Mouse (Mus musculus) midbrain, embryonic 10.5 days (tissue): Measurements from ENCODE around the gene Gfy. TPM values are rescaled to one million over a fixed set of nuclear protein-coding genes. Genes with fewer than 3 reads are reported as not detected.

Source experiments
- DNase-seq: peaks from one replicate; pipeline ENCODE4 v3.0.0-alpha.2; 2017; ENCODE audit warnings: low spot score
- H3K27ac ChIP-seq: fragments of 300-500 bp; sonication (generic); replicated peaks from 2 replicates; pipeline ENCODE4 v1.5.1; 2016; ENCODE audit warnings: mild to moderate bottlenecking
- H3K27me3 ChIP-seq: fragments of 300-500 bp; sonication (generic); 2 replicates; pipeline ENCODE4 v1.6.1; 2016; ENCODE audit warnings: low read depth, mild to moderate bottlenecking; ENCODE audit not compliant: poor library complexity, severe bottlenecking
- H3K36me3 ChIP-seq: fragments of 300-500 bp; sonication (generic); 2 replicates; pipeline ENCODE4 v1.6.1; 2016; ENCODE audit warnings: mild to moderate bottlenecking, moderate library complexity
- H3K4me1 ChIP-seq: fragments of 300-500 bp; sonication (generic); 2 replicates; pipeline ENCODE4 v1.6.1; 2016
- H3K4me3 ChIP-seq: fragments of 300-500 bp; sonication (generic); 2 replicates; pipeline ENCODE4 v1.5.1; 2016; ENCODE audit warnings: mild to moderate bottlenecking, moderate library complexity
- H3K9me3 ChIP-seq: fragments of 300-500 bp; sonication (generic); replicated peaks from 2 replicates; pipeline ENCODE4 v1.6.1; 2016; ENCODE audit warnings: mild to moderate bottlenecking
- whole genome bisulfite sequencing: fragments of 180-500 bp; shearing (Covaris S2); methylation state at CpG from one replicate; pipeline ENCODE4 v1.1.7; 2016; 5-methylcytosine and 5-hydroxymethylcytosine counted together
- polyA plus RNA-seq: library from polyadenylated mRNA; unstranded; fragments of >200 nt; fragmentation: Nextera tagmentation; extraction: Ambion mirVana; gene quantifications from 2 replicates; pipeline ENCODE4 v1.2.1, GENCODE M21; 2016

Gfy gene
- polyA plus RNA-seq, 1 experiment from 2014 or later: not detected

DNA sequence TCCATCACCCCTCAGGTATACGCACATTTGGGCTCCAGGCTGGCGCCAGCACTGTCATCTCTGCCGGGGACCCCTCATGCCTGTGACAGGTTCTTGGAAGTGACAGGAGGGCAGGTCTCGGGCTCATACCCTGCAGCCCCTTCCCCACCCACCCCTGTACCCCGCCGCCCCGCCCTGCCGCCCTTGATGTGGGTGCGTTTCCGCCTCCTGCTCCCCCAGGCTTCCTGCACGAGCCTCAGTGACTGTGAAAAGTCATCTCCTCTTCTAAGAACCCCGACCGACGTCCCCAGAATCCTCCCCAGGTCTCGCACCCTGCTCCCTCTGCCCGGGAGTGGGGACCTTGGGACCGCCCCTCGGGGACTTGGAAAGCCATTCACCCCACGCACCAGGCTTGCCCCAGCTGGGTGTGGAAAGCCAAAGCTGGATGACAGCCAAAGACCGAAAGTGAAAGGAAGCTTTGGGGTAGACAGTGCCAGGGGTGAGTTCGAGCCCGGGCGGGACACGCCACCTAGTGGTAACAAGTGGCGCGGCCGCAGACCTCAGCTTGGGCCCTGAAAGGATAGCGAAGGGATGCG, 43.3 kb downstream of the Gfy start, which contains the start of the genes Gm45713 and Flt3l:
TSS of gene Gm45713 (minus strand) at position 239 of the 575 bp plus-strand sequence.
TSS of gene Flt3l (minus strand) at position 440 of the 575 bp plus-strand sequence.
- H3K4me1 ChIP-seq: peaks cover 23% of the 10 kb centered on the region
- peaks cover 35% of the 10 kb centered on the region for H3K27me3 ChIP-seq
- H3K4me3 ChIP-seq: peak within 1 kb of the TSS; percentile 66
- H3K27ac ChIP-seq: peak within 1 kb of the TSS; percentile 74
- H3K36me3 ChIP-seq: no peaks in the 10 kb centered on the region
- WGBS: 4% methylated on average over 28 of the region's 29 CpGs
- H3K9me3 ChIP-seq: no peaks in the 10 kb centered on the region
- peak; percentile 84 for DNase-seq

DNA sequence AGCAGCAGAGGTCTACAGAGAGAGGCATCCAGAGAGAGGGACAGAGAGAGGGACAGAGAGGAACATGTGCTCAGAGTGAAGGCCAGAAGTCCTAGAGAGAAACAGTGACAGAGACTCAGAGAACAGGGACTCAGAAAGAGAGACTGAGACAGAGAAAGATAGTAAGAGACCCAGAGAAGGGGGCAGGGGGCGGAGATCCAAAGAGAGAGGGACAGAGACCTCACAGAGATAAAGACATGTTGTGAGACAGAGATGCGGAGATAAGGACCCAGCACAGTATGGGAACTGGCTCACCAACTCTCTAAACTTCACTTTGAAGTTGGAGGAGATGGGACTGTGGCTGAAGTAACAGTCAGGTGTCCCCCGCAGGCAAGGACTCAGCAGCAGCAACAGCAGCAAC, 44.0 kb downstream of the Gfy start:
- no peak for DNase-seq
- WGBS: 85% methylated on average over 3 of the region's 3 CpGs
- Histone ChIP-seq H3K4me1 (peaks cover 23% of the 10 kb centered on the region), H3K27ac (peak overlapping the region; percentile 74), H3K4me3 (peak overlapping the region; percentile 66), H3K36me3 (no peaks in the 10 kb centered on the region), H3K27me3 (peaks cover 35% of the 10 kb centered on the region), H3K9me3 (no peaks in the 10 kb centered on the region)

GRCm38 (mm10) chr7:45134544-45135026, 44.8 kb downstream of the Gfy start:
- Histone ChIP-seq H3K27me3 (peaks cover 35% of the 10 kb centered on the region), H3K4me1 (peaks cover 29% of the 10 kb centered on the region), H3K27ac (no peak overlapping the region), H3K36me3 (no peaks in the 10 kb centered on the region), H3K4me3 (peak overlapping the region; percentile 66; the same call in 1 of the 2 replicates), H3K9me3 (no peaks in the 10 kb centered on the region)
- 6% methylated on average over 12 of the region's 12 CpGs for WGBS
- no peak for DNase-seq

DNA sequence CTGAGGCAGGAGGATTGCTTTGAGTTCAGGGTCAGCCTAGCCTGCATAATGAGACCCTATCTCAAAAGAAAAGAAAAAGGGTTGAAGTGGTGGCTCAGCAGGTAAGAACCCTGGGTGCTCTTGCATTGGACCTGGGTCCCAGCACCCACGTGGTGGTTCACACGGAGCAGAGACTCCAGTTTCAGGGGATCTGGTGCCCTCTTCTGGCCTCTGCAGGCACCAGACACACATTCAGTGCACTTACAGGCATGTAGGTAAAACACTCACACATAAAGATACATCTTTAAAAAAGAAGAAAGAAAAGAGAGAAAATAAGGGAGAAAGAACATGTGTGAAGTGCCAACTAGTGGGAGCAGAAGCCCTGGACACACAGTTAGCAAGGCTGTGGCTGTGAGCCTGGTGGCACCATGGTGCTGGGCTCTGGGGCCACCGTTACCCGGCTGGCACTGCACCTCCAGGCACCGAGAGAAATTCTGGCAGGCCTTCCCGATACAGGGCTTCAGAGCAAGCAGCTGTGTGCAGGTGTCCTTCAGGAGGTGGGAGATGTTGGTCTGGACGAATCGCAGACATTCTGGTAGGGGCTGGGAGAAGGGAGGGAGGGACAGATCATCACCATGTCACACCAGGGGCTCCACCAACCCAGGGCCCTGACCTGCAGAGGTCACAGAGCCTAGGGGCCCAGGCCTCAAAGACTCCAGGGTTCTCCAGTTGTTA, 45.8 kb downstream of the Gfy start:
- H3K9me3 ChIP-seq: no peaks in the 10 kb centered on the region
- DNase-seq: no peak
- whole genome bisulfite sequencing: 79% methylated on average over 8 of the region's 8 CpGs
- H3K4me1 ChIP-seq: peaks cover 33% of the 10 kb centered on the region
- H3K36me3 ChIP-seq: no peaks in the 10 kb centered on the region
- peaks cover 35% of the 10 kb centered on the region for H3K27me3 ChIP-seq
- no peak overlapping the region; the same call in 1 of the 2 replicates for H3K4me3 ChIP-seq
- no peak overlapping the region for H3K27ac ChIP-seq

GRCm38 (mm10) chr7:45131850-45132249, 47.5 kb downstream of the Gfy start:
- peak overlapping the region; percentile 50; the same call in 1 of the 2 replicates for H3K27ac ChIP-seq
- no peak for DNase-seq
- no peak overlapping the region for H3K4me3 ChIP-seq
- WGBS: 76% methylated on average over 11 of the region's 11 CpGs
- H3K36me3 ChIP-seq: peaks cover 11% of the 10 kb centered on the region
- H3K27me3 ChIP-seq: peaks cover 23% of the 10 kb centered on the region
- no peaks in the 10 kb centered on the region for H3K9me3 ChIP-seq
- H3K4me1 ChIP-seq: peaks cover 42% of the 10 kb centered on the region

DNA sequence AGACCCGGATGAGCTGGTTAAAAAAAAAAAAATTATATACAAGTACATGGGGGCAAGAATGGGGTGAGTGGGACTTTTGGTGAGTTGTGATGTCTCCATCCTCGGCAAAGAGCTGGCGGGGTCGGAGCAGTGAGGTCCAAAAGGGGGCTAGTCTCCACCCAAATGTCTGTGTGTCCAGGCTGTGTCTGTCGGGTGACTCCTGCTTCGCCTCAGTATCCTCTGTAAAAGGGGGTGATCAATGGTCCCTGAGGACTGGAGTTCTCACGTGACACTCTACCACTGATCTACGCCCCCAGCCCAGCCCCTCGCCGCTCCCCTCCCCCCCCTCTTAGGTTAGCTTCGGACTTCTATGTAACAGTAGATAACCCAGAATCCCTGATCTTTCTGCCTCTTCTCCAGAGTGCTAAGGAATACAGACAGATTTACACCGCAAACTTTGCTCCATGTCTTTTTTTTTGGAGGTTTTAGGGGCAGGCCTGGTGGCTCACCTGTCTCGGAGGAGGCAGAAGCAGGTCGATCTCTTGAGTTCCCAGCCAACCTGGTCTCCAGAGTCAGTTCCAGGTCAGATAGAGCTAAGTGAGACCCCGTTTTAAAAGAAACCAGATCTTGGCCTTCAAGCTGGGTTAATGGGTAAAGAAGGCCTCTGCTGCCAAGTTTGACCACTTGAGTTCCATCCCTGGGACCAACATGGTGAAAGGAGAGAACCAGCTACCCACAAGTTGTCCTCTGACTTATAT, 49.4 kb downstream of the Gfy start:
- Histone ChIP-seq H3K27me3 (peaks cover 7% of the 10 kb centered on the region), H3K9me3 (no peaks in the 10 kb centered on the region), H3K4me3 (peak overlapping the region; percentile 95), H3K36me3 (peaks cover 30% of the 10 kb centered on the region), H3K4me1 (peaks cover 52% of the 10 kb centered on the region), H3K27ac (peak overlapping the region; percentile 100)
- no peak for DNase-seq
- 55% methylated on average over 15 of the region's 15 CpGs for WGBS

DNA sequence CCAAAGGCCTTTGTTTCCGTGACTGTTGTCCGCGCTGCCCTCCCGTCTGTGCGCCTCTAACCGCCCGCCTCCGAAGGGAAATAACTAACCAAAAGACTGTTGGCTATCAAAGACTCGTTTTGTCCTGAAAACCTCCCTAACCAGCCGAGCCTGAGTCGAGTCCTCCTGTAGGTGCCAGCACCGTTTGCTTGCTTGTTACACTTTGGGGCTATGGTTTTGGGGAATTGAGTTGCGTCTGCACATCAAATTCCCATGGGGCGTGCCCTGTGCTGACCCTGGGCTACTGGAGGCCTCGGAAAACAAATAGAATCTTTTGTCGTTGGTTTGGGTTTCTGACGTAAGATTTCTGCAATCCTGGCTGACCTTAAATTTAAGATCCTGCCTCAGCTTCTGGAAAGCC, 50.1 kb downstream of the Gfy start:
- H3K27ac ChIP-seq: peak overlapping the region; percentile 100
- H3K4me3 ChIP-seq: peak overlapping the region; percentile 95
- under 1% methylated on average over 17 of the region's 17 CpGs for WGBS
- peaks cover 35% of the 10 kb centered on the region for H3K36me3 ChIP-seq
- no peak for DNase-seq
- H3K9me3 ChIP-seq: no peaks in the 10 kb centered on the region
- H3K4me1 ChIP-seq: peaks cover 53% of the 10 kb centered on the region
- peaks cover under 1% of the 10 kb centered on the region; the same call in 1 of the 2 replicates for H3K27me3 ChIP-seq

- peak within 1 kb of the TSS; percentile 95 for H3K4me3 ChIP-seq
- under 1% methylated on average over 48 of the region's 48 CpGs for WGBS
- peaks cover 35% of the 10 kb centered on the region for H3K36me3 ChIP-seq
Observed at GRCm38 (mm10) chr7:45128624-45129246, 50.6 kb downstream of the Gfy start, which contains the start of gene Rpl13a. Gene Rpl13a (minus strand): TSS chr7:45128761.

DNA sequence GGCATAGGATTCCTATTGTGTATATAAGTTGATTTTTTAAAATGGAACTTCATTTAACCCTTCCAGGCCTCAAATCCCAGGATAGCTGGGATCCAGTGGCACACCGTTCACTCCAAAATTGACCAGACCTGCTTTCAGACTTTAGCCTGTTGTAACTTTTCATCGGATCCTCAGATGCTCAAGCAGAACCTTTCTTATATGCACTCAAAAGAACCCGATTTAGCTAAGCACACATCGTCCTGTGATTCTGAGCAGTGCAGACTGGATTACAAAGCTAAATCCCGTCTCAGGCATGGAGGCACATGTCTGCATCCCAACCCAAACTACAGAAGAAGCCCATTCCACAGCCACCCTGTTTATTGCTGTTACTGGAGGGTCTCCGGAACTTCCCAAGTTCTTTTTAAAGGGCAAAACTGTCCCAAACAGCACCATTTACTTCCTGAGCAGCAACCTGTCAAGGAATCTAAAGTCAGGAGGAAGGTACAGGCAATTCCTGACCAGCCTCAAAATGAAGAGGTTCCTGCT, 51.6 kb downstream of the Gfy start:
- Histone ChIP-seq H3K4me1 (peaks cover 57% of the 10 kb centered on the region), H3K27me3 (no peaks in the 10 kb centered on the region), H3K9me3 (no peaks in the 10 kb centered on the region), H3K27ac (peak overlapping the region; percentile 100), H3K4me3 (peak overlapping the region; percentile 95), H3K36me3 (peaks cover 43% of the 10 kb centered on the region)
- no peak for DNase-seq
- under 1% methylated on average over 6 of the region's 6 CpGs for WGBS

More at GRCm38 (mm10) chr7:45128624-45129246, 50.6 kb downstream of the Gfy start, which contains the start of gene Rpl13a:
- H3K27me3 ChIP-seq: no peaks in the 10 kb centered on the region
- H3K27ac ChIP-seq: peak within 1 kb of the TSS; percentile 100
- peak; percentile 99 for DNase-seq
- H3K4me1 ChIP-seq: peaks cover 49% of the 10 kb centered on the region
- H3K9me3 ChIP-seq: no peaks in the 10 kb centered on the region

DNA sequence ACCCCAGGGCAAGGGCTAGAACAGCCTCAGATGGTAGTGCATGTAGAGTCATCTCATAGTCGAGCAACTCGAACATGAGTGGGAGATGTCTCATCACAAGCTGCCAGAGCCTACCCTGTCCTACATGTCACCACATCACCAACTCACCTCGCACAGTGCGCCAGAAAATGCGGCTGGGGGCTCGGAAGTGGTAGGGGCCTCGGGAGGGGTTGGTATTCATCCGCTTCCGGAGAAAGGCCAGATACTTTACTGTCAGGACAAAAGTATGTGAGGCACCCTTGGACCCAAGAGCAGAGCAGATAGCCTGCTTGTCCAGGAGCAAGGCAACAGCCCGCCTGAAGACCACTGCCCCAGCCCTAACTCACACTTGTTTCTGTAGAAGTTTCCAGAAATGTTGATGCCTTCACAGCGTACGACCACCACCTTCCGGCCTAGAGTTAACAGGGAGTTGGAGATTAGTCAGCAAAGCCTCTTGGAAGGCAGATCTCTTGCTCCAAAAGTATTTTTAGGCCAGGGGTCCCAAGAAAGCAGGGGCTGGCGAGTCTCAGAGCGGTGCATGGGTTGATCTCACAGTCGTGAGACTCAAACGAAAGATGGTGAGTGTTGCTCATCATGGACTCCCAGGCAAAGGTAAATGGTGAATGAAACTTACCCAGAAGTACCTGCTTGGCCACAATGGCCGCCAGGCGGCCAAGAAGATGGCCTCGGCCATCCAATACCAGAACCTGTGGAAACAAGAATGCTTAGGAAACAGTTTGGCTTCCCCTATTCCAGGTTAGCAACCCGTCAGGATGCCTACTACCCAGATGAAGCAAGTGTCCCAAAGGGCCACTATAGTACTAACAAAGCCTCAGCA, 52.3 kb downstream of the Gfy start:
- H3K36me3 ChIP-seq: peaks cover 50% of the 10 kb centered on the region
- WGBS: 53% methylated on average over 21 of the region's 21 CpGs
- H3K4me3 ChIP-seq: peak overlapping the region; percentile 95
- peaks cover 63% of the 10 kb centered on the region for H3K4me1 ChIP-seq
- H3K27me3 ChIP-seq: no peaks in the 10 kb centered on the region
- no peak for DNase-seq
- no peaks in the 10 kb centered on the region for H3K9me3 ChIP-seq
- peak overlapping the region; percentile 100 for H3K27ac ChIP-seq
